Mouse (Mus musculus) testis, adult 2 months (tissue): ENCODE measurements around the gene Med7. TPM values are rescaled to one million over a fixed set of nuclear protein-coding genes. Genes with fewer than 3 reads are reported as not detected.

Experiments
- H3K27ac ChIP-seq: fragments of 200-500 bp; 2 replicates; pipeline ENCODE4 v1.5.1; 2012; ENCODE audit warnings: low read depth, low read length; ENCODE audit not compliant: control insufficient read depth, insufficient read depth
- H3K27me3 ChIP-seq: fragments of 200-500 bp; 2 replicates; pipeline ENCODE4 v1.6.1; 2012; ENCODE audit warnings: mild to moderate bottlenecking, low read length, moderate library complexity; ENCODE audit not compliant: control insufficient read depth, insufficient read depth
- H3K36me3 ChIP-seq: fragments of 200-500 bp; 2 replicates; pipeline ENCODE4 v1.6.1; 2012; ENCODE audit warnings: mild to moderate bottlenecking, low read length; ENCODE audit not compliant: control insufficient read depth, insufficient read depth
- H3K4me1 ChIP-seq: fragments of 200-500 bp; 2 replicates; pipeline ENCODE4 v1.6.1; 2012; ENCODE audit warnings: low read length; ENCODE audit not compliant: control insufficient read depth, insufficient read depth
- H3K4me3 ChIP-seq: fragments of 200-500 bp; 2 replicates; pipeline ENCODE4 v1.5.1; 2012; ENCODE audit warnings: low read depth, mild to moderate bottlenecking, low read length, moderate library complexity, mixed read lengths; ENCODE audit not compliant: control insufficient read depth
- CTCF ChIP-seq: fragments of 200-500 bp; IDR thresholded peaks from 2 replicates; pipeline ENCODE4 v1.5.1; 2012; ENCODE audit warnings: low read depth, mild to moderate bottlenecking, inconsistent platforms, low read length, moderate library complexity; ENCODE audit not compliant: control insufficient read depth, insufficient read depth, insufficient replicate concordance
- POLR2A ChIP-seq: fragments of 200-500 bp; IDR thresholded peaks from 2 replicates; pipeline ENCODE4 v1.6.1; 2012; ENCODE audit warnings: low read depth, mild to moderate bottlenecking, inconsistent platforms, low read length, moderate library complexity; ENCODE audit not compliant: control insufficient read depth
- polyA plus RNA-seq: library from polyadenylated mRNA; depleted of rRNA; stranded (reverse); fragments of >200 nt; gene quantifications from 2 replicates; pipeline ENCODE4 v1.2.3, GENCODE M21; 2012

Gene Med7
- polyA plus RNA-seq, 1 experiment, result 36.7 TPM

GRCm38 (mm10) chr11:46395088-46395487 lies 41.6 kb upstream of the Med7 start:
- Histone ChIP-seq H3K4me3 (no peak overlapping the region), H3K27me3 (no peaks in the 10 kb centered on the region), H3K36me3 (no peaks in the 10 kb centered on the region), H3K27ac (no peak overlapping the region), H3K4me1 (no peaks in the 10 kb centered on the region; the same call in 1 of the 2 replicates)
- TF ChIP-seq CTCF (no peak), POLR2A (no peak)

GRCm38 (mm10) chr11:46395698-46396097 lies 41.0 kb upstream of the Med7 start:
- Histone ChIP-seq H3K27me3 (no peaks in the 10 kb centered on the region), H3K27ac (no peak overlapping the region), H3K4me3 (no peak overlapping the region), H3K4me1 (no peaks in the 10 kb centered on the region; the same call in 1 of the 2 replicates), H3K36me3 (no peaks in the 10 kb centered on the region)
- no peak for TF ChIP-seq POLR2A
- no peak for TF ChIP-seq CTCF

- H3K27me3 ChIP-seq, result no peaks in the 10 kb centered on the region
- no peaks in the 10 kb centered on the region for H3K36me3 ChIP-seq
- H3K27ac ChIP-seq, result no peak within 1 kb of the TSS
- no peaks in the 10 kb centered on the region; the same call in 1 of the 2 replicates for H3K4me1 ChIP-seq
- no peak within 1 kb of the TSS for H3K4me3 ChIP-seq
- TF ChIP-seq POLR2A, result no peak
- TF ChIP-seq CTCF, result no peak
Observed at GRCm38 (mm10) chr11:46396167-46396859, 40.4 kb upstream of the Med7 start, which contains the start of gene Fam71b. Fam71b (plus strand) TSS chr11:46396559.

- H3K27ac ChIP-seq, result no peak overlapping the region
- no peaks in the 10 kb centered on the region for H3K36me3 ChIP-seq
- no peak overlapping the region for H3K4me3 ChIP-seq
- no peaks in the 10 kb centered on the region for H3K27me3 ChIP-seq
- TF ChIP-seq POLR2A (no peak), CTCF (no peak)
- H3K4me1 ChIP-seq, result no peaks in the 10 kb centered on the region; the same call in 1 of the 2 replicates
Observed at GRCm38 (mm10) chr11:46396860-46397179, 39.9 kb upstream of the Med7 start.

GRCm38 (mm10) chr11:46397900-46398299 lies 38.8 kb upstream of the Med7 start:
- no peaks in the 10 kb centered on the region; the same call in 1 of the 2 replicates for H3K4me1 ChIP-seq
- no peak for TF ChIP-seq CTCF
- no peak for TF ChIP-seq POLR2A
- no peak overlapping the region for H3K27ac ChIP-seq
- H3K4me3 ChIP-seq, result no peak overlapping the region
- H3K36me3 ChIP-seq, result no peaks in the 10 kb centered on the region
- H3K27me3 ChIP-seq, result no peaks in the 10 kb centered on the region

GRCm38 (mm10) chr11:46398473-46398872 lies 38.3 kb upstream of the Med7 start:
- H3K27ac ChIP-seq, result no peak overlapping the region
- no peak for TF ChIP-seq POLR2A
- no peak for TF ChIP-seq CTCF
- no peaks in the 10 kb centered on the region for H3K36me3 ChIP-seq
- H3K27me3 ChIP-seq, result no peaks in the 10 kb centered on the region
- H3K4me3 ChIP-seq, result no peak overlapping the region
- no peaks in the 10 kb centered on the region; the same call in 1 of the 2 replicates for H3K4me1 ChIP-seq

- Histone ChIP-seq H3K27me3 (no peaks in the 10 kb centered on the region), H3K27ac (no peak overlapping the region), H3K4me3 (no peak overlapping the region), H3K36me3 (no peaks in the 10 kb centered on the region), H3K4me1 (no peaks in the 10 kb centered on the region; the same call in 1 of the 2 replicates)
- TF ChIP-seq CTCF (no peak), POLR2A (no peak)
Observed at GRCm38 (mm10) chr11:46398933-46399383, 37.8 kb upstream of the Med7 start.
